Comparison of ENCODE assay signal across 8 mouse cellular contexts in the genomic region with DNA sequence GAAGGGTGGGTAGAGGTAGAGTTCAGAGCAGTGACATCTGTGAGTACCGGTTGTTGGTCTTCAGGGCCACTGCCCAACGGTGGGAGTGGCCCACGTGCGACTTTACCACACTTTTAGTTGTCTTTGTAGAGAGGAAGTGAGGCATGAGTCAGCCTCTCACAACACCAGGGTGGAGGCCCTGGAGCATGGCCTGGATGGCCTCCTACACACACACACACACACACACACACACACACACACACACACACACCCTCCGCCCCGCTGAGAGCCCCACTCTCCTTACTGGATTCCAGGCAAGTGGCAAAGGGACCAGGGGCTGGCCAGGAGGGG. TPM values are rescaled to one million over a fixed set of nuclear protein-coding genes. Genes with fewer than 3 reads are reported as not detected.
DNase-seq lines count a peak whose midpoint lies in the region; ATAC-seq lines count a peak whose summit lies in the region.

No protein-coding gene starts in this region.

- no peaks in the 10 kb centered on the region for H3K9me3 ChIP-seq in hindbrain, embryonic 13.5 days
- no peaks in the 10 kb centered on the region for H3K9me3 ChIP-seq in hindbrain, embryonic 14.5 days (ENCODE audit: control insufficient read depth, low read length)

- H3K9ac ChIP-seq in hindbrain, embryonic 13.5 days, result no peak overlapping the region
- no peak overlapping the region for H3K9ac ChIP-seq in hindbrain, embryonic 14.5 days

- H3K36me3 ChIP-seq in hindbrain, embryonic 13.5 days, result peaks cover 5% of the 10 kb centered on the region; the same call in 1 of the 2 replicates
- no peaks in the 10 kb centered on the region for H3K36me3 ChIP-seq in hindbrain, embryonic 14.5 days (replicated peaks; ENCODE audit: control insufficient read depth, insufficient read depth)

- H3K27me3 ChIP-seq in hindbrain, embryonic 13.5 days, result no peaks in the 10 kb centered on the region
- H3K27me3 ChIP-seq in hindbrain, embryonic 14.5 days (ENCODE audit: control insufficient read depth, insufficient read depth, low read length), result no peaks in the 10 kb centered on the region

- H3K4me1 ChIP-seq in hindbrain, embryonic 13.5 days (replicated peaks), result peaks cover 73% of the 10 kb centered on the region
- peaks cover 49% of the 10 kb centered on the region for H3K4me1 ChIP-seq in hindbrain, embryonic 14.5 days (replicated peaks; ENCODE audit: control insufficient read depth, insufficient read depth, low read length)

- H3K4me2 ChIP-seq in hindbrain, embryonic 13.5 days, result no peak overlapping the region
- H3K4me2 ChIP-seq in hindbrain, embryonic 14.5 days (replicated peaks), result no peak overlapping the region

- H3K27ac ChIP-seq in hindbrain, embryonic 13.5 days, result 0 out of 2 replicates have a peak overlapping the region, but pooled peaks have one; percentile 8
- no peak overlapping the region for H3K27ac ChIP-seq in hindbrain, embryonic 14.5 days

- no peak for ATAC-seq in hindbrain, embryonic 13.5 days (ENCODE audit: low FRiP score)
- no peak for ATAC-seq in hindbrain, embryonic 14.5 days (ENCODE audit: low FRiP score)

- H3K4me3 ChIP-seq in hindbrain, embryonic 13.5 days, result no peak overlapping the region
- H3K4me3 ChIP-seq in hindbrain, embryonic 14.5 days (replicated peaks; ENCODE audit: low read length), result no peak overlapping the region

- 76% methylated on average over 6 of the region's 6 CpGs for WGBS in hindbrain, embryonic 13.5 days
- WGBS in hindbrain, embryonic 14.5 days, result 75% methylated on average over 6 of the region's 6 CpGs

- no peak for DNase-seq in hindbrain, embryonic 14.5 days (ENCODE audit: low spot score)
- DNase-seq in MN1 (ENCODE audit: low spot score), result peak; percentile 62
- peak; percentile 48 for DNase-seq in liver
- peak; percentile 40 for DNase-seq in spleen, adult 12 weeks (ENCODE audit: low spot score)
- DNase-seq in gastrocnemius, postnatal 14 days, result no peak
- no peak for DNase-seq in right cerebral cortex, postnatal 14 days
- DNase-seq in ovary, postnatal 10 days (ENCODE audit: low spot score), result no peak

- intact Hi-C loops in gastrocnemius, postnatal 14 days (cut with DNase I; ENCODE audit: low total_unique reads), result no loop called here

RNA-seq across cellular contexts. Expression of a gene that starts 10.1 kb away (rescaled TPM):
- polyA plus RNA-seq in hindbrain, embryonic 13.5 days (2015; fragmentation: Nextera tagmentation; extraction: Ambion mirVana), result 33.9 and 36.4 TPM in 2 replicates
- polyA plus RNA-seq in hindbrain, embryonic 14.5 days (2014; fragmentation: Nextera tagmentation; extraction: Ambion mirVana), result 22.2 and 24.9 TPM in 2 replicates
- 1 to 10 TPM; 7.2 to 8.2 TPM for total RNA-seq in gastrocnemius, postnatal 14 days (2021)

RNA-seq across cellular contexts. Expression of a gene that starts 34.0 kb away (rescaled TPM):
- 1.6 and 1.8 TPM in 2 replicates for polyA plus RNA-seq in hindbrain, embryonic 13.5 days (2015; fragmentation: Nextera tagmentation; extraction: Ambion mirVana)
- polyA plus RNA-seq in hindbrain, embryonic 14.5 days (2014; fragmentation: Nextera tagmentation; extraction: Ambion mirVana), result 2.4 and 2.7 TPM in 2 replicates
- total RNA-seq in gastrocnemius, postnatal 14 days (2021), result under 1 TPM; 0.31 to 0.94 TPM

Comparison
In these comparisons a context has a peak if more than half of its experiments do, and no peak if none do; other contexts are left out.
1. DNase-seq: peak in MN1 (single experiment), liver (single experiment) and spleen, adult 12 weeks (single experiment); none in hindbrain, embryonic 14.5 days (single experiment), gastrocnemius, postnatal 14 days (single experiment), right cerebral cortex, postnatal 14 days (single experiment) and ovary, postnatal 10 days (single experiment).